Mouse (Mus musculus) T-helper 17 cell (primary cell): ENCODE results near the gene Gfer.
"Not testable (repeated sequence)": the region's sequence is repeated elsewhere in the genome, so short reads cannot be mapped to it uniquely, and the experiment has no call there.

Experiments
- in situ Hi-C, 2 experiments: fragments of 300-600 bp; cut with MboI, MseI; formaldehyde crosslinking; loops; 1 replicate in 1 of 2; 2 replicates in 1 of 2; pipeline ENCODE4 v1.15.1; 2025; ENCODE audit warnings: high pct_unique_total_duplicates in 2 of 2

The Gfer gene

GRCm38 (mm10) chr17:24723122-24723880, 27.3 kb upstream of the Gfer start:
- in situ Hi-C loops = no loop called here

GRCm38 (mm10) chr17:24722220-24722924, 26.4 kb upstream of the Gfer start:
- in situ Hi-C loops = no loop called here

GRCm38 (mm10) chr17:24721383-24721955, 25.5 kb upstream of the Gfer start:
- in situ Hi-C loops = not testable (repeated sequence)

- in situ Hi-C loops = not testable (repeated sequence)
These were observed 24.7 kb upstream of the Gfer start for GRCm38 (mm10) chr17:24720616-24721015.

- in situ Hi-C loops = no loop called here
These were observed 23.7 kb upstream of the Gfer start for GRCm38 (mm10) chr17:24719494-24720222.

GRCm38 (mm10) chr17:24718938-24719337, 23.0 kb upstream of the Gfer start:
- in situ Hi-C loops = not testable (repeated sequence)

GRCm38 (mm10) chr17:24717943-24718342, 22.0 kb upstream of the Gfer start, which contains the start of the genes Rnf151 and Rps2:
TSS of gene Rnf151 (minus strand) at chr17:24718063.
TSS of gene Rps2 (plus strand) at chr17:24718116.
- in situ Hi-C loops = no loop called here

GRCm38 (mm10) chr17:24716166-24716682, 20.3 kb upstream of the Gfer start:
- in situ Hi-C loops = no loop called here

GRCm38 (mm10) chr17:24715556-24715955, 19.6 kb upstream of the Gfer start:
- in situ Hi-C loops = no loop called here

GRCm38 (mm10) chr17:24708646-24709045, 12.7 kb upstream of the Gfer start:
- in situ Hi-C loops = no loop called here

GRCm38 (mm10) chr17:24707801-24708425, 12.0 kb upstream of the Gfer start:
- in situ Hi-C loops = no loop called here

GRCm38 (mm10) chr17:24706982-24707800, 11.2 kb upstream of the Gfer start, which contains the start of gene Tbl3:
TSS of gene Tbl3 (minus strand) at chr17:24707660.
- in situ Hi-C loops = no loop called here

- in situ Hi-C loops = no loop called here
These were observed 9.9 kb upstream of the Gfer start for GRCm38 (mm10) chr17:24705821-24706220.

- in situ Hi-C loops = no loop called here
These were observed 5.3 kb upstream of the Gfer start for GRCm38 (mm10) chr17:24701251-24701650.

- in situ Hi-C loops = no loop called here
These were observed 3.5 kb upstream of the Gfer start for GRCm38 (mm10) chr17:24699473-24699872.

- in situ Hi-C loops = no loop called here
These were observed 2.8 kb upstream of the Gfer start for GRCm38 (mm10) chr17:24698715-24699114.

- in situ Hi-C loops = no loop called here
These were observed 2.0 kb upstream of the Gfer start for GRCm38 (mm10) chr17:24697985-24698384.

- in situ Hi-C loops = no loop called here
These were observed 488 bp downstream of the Gfer start for GRCm38 (mm10) chr17:24695326-24696010.

GRCm38 (mm10) chr17:24692385-24692784, 3.6 kb downstream of the Gfer start:
- in situ Hi-C loops = no loop called here
